In genomic region chr2:143951546-143952315, GRCm38 (mm10) we compare ENCODE assay signal across 11 mouse cellular contexts. TPM values are rescaled to one million over a fixed set of nuclear protein-coding genes. Genes with fewer than 3 reads are reported as not detected.
DNase-seq lines count a peak whose midpoint lies in the region; ATAC-seq and TF ChIP-seq lines count a peak whose summit lies in the region.
"Had no signal": no experiment of that assay in that cellular context is flagged by ENCODE, and none has a peak within 500 bp of the region (broad histone marks: within the 10 kb centered on the region; RNA-seq: fewer than 3 reads in every experiment).

No protein-coding gene starts in this region.

- no peak for TF ChIP-seq EP300 in MEL (IDR thresholded peaks at IDR 0.05; ENCODE audit: low read depth in 1 of 2, low read length in 2 of 2)

- TF ChIP-seq RAD21 in MEL (IDR thresholded peaks at IDR 0.05; ENCODE audit: low read depth, low read length), result no peak

- no peak overlapping the region for H3K4me2 ChIP-seq in kidney, embryonic 16.5 days (replicated peaks; ENCODE audit: low read depth, low read length)
- H3K4me2 ChIP-seq: forebrain, embryonic 15.5 days; neural tube, embryonic 13.5 days had no signal

- 68% methylated on average over 5 of the region's 5 CpGs for WGBS in kidney, embryonic 16.5 days

- no peaks in the 10 kb centered on the region for H3K9me3 ChIP-seq in kidney, embryonic 16.5 days (ENCODE audit: low read length)
- no peaks in the 10 kb centered on the region for H3K9me3 ChIP-seq in MEL (replicated peaks; ENCODE audit: insufficient read depth, low read length)
- H3K9me3 ChIP-seq: forebrain, embryonic 15.5 days; G1E; neural tube, embryonic 13.5 days had no signal

- no peak for TF ChIP-seq POLR2A in MEL (IDR thresholded peaks at IDR 0.05; ENCODE audit: control insufficient read depth in 1 of 2, insufficient read depth in 1 of 2, low read depth in 1 of 2, low read length in 2 of 2, poor library complexity in 1 of 2)

- H3K36me3 ChIP-seq in kidney, embryonic 16.5 days (ENCODE audit: insufficient read depth, low read length), result peaks cover 98% of the 10 kb centered on the region
- H3K36me3 ChIP-seq in MEL (ENCODE audit: control insufficient read depth in 1 of 2, insufficient read depth in 2 of 2, low read length in 2 of 2), result peaks cover 7 to 10% of the 10 kb centered on the region in 2 experiments

- ATAC-seq in kidney, embryonic 16.5 days (ENCODE audit: low FRiP score, low TSS enrichment), result no peak
- ATAC-seq: forebrain, embryonic 15.5 days had no signal

- no peaks in the 10 kb centered on the region for H3K79me2 ChIP-seq in MEL (ENCODE audit: control insufficient read depth, insufficient read depth, low read length, poor library complexity)

- peak; percentile 39 for DNase-seq in kidney, postnatal 14 days
- DNase-seq in MEL (ENCODE audit: low read depth, low spot score), result peak; percentile 38
- DNase-seq in adrenal gland, postnatal 14 days, result peak; percentile 48
- peak; percentile 19 to 30 for DNase-seq in heart, postnatal 14 days
- DNase-seq in left cerebral cortex, postnatal 4 days, result no peak
- DNase-seq in left cerebral cortex, adult 11 months (ENCODE audit: low spot score), result no peak
- DNase-seq: right cerebral cortex, postnatal 4 days had no signal

- no peaks in the 10 kb centered on the region for H3K27me3 ChIP-seq in kidney, embryonic 16.5 days (ENCODE audit: insufficient read depth, low read length)
- H3K27me3 ChIP-seq in MEL (ENCODE audit: control insufficient read depth in 1 of 2, insufficient read depth in 2 of 2, low read length in 2 of 2), result no peaks in the 10 kb centered on the region
- H3K27me3 ChIP-seq: forebrain, embryonic 15.5 days; neural tube, embryonic 13.5 days had no signal

- no peaks in the 10 kb centered on the region; the same call in 1 of the 2 replicates for H3K4me1 ChIP-seq in kidney, embryonic 16.5 days (ENCODE audit: insufficient read depth, low read length)
- peaks cover 0 to 2% of the 10 kb centered on the region in 2 experiments; a peak in 1 of 4 replicates for H3K4me1 ChIP-seq in MEL (ENCODE audit: control insufficient read depth in 1 of 2, insufficient read depth in 2 of 2, low read length in 2 of 2)
- H3K4me1 ChIP-seq: forebrain, embryonic 15.5 days; neural tube, embryonic 13.5 days had no signal

- no peak overlapping the region for H3K9ac ChIP-seq in kidney, embryonic 16.5 days (replicated peaks; ENCODE audit: low read length)
- no peak overlapping the region for H3K9ac ChIP-seq in MEL (ENCODE audit: control insufficient read depth, low read depth, low read length, poor library complexity, severe bottlenecking)
- H3K9ac ChIP-seq: forebrain, embryonic 15.5 days; neural tube, embryonic 13.5 days had no signal

- H3K4me3 ChIP-seq in kidney, embryonic 16.5 days (ENCODE audit: low read length), result no peak overlapping the region
- no peak overlapping the region for H3K4me3 ChIP-seq in MEL (ENCODE audit: control insufficient read depth in 1 of 2, insufficient read depth in 1 of 2, low read depth in 2 of 2, low read length in 2 of 2)
- H3K4me3 ChIP-seq: forebrain, embryonic 15.5 days; neural tube, embryonic 13.5 days had no signal

- TF ChIP-seq CTCF in MEL (IDR thresholded peaks at IDR 0.05 in 2 of 3, conservative IDR thresholded peaks at IDR 0.05 in 1 of 3; ENCODE audit: control insufficient read depth in 1 of 3, insufficient read depth in 1 of 3, low read depth in 2 of 3, low read length in 3 of 3, poor library complexity in 1 of 3, severe bottlenecking in 1 of 3), result no peak

- intact Hi-C loops in heart, postnatal 14 days (cut with DNase I), result no loop called here
- intact Hi-C loops in left cerebral cortex, postnatal 4 days (cut with DNase I), result no loop called here

- H3K27ac ChIP-seq in kidney, embryonic 16.5 days (ENCODE audit: low read length), result no peak overlapping the region
- H3K27ac ChIP-seq in MEL (ENCODE audit: control insufficient read depth, low read depth, low read length), result no peak overlapping the region
- H3K27ac ChIP-seq: forebrain, embryonic 15.5 days; neural tube, embryonic 13.5 days had no signal

TF ChIP-seq in MEL, 35 proteins besides CTCF, POLR2A, EP300 and RAD21:
- no peak for TF ChIP-seq ELF1 (IDR thresholded peaks at IDR 0.05; ENCODE audit: low read depth, low read length)
- 0 out of 2 replicates have a peak, but pooled peaks have one; percentile 6 for TF ChIP-seq SMC3 (IDR thresholded peaks at IDR 0.05; ENCODE audit: low read depth, low read length)
TF ChIP-seq in MEL: peak in this region for 1.

RNA-seq across cellular contexts. Expression of gene Dstn, which starts 36.6 kb away (rescaled TPM):
- polyA plus RNA-seq in kidney, embryonic 16.5 days (2015; fragmentation: Nextera tagmentation; extraction: Ambion mirVana), result 437 and 471 TPM in 2 replicates
- total RNA-seq in MEL (2012; rRNA removed), result 66.5 and 80.0 TPM in 2 replicates
- 10 to 100 TPM in 1 of 2 experiments, not detected in 1; 78.1 TPM for polyA plus RNA-seq in MEL (2012; ENCODE audit: insufficient read depth in 1 of 2, insufficient read length in 2 of 2, low read depth in 1 of 2, low replicate concordance in 2 of 2, missing spikeins in 1 of 2)
- total RNA-seq in adrenal gland, postnatal 14 days (2021), result 194 and 201 TPM in 2 replicates
- 100 to 1,000 TPM; 321 to 347 TPM for total RNA-seq in heart, postnatal 14 days (2021)
- 100 to 1,000 TPM; 275 to 292 TPM for total RNA-seq in left cerebral cortex, postnatal 4 days (2021)

RNA-seq across cellular contexts. Expression of gene Rrbp1, which starts 59.3 kb away (rescaled TPM):
- polyA plus RNA-seq in kidney, embryonic 16.5 days (2015; fragmentation: Nextera tagmentation; extraction: Ambion mirVana), result 66.7 and 78.0 TPM in 2 replicates
- 56.7 TPM in 2 replicates for total RNA-seq in MEL (2012; rRNA removed)
- polyA plus RNA-seq in MEL (2012; ENCODE audit: insufficient read depth in 1 of 2, insufficient read length in 2 of 2, low read depth in 1 of 2, low replicate concordance in 2 of 2, missing spikeins in 1 of 2), result 100 to 1,000 TPM; 127 to 128 TPM
- total RNA-seq in adrenal gland, postnatal 14 days (2021), result 174 and 205 TPM in 2 replicates
- total RNA-seq in heart, postnatal 14 days (2021), result 100 to 1,000 TPM; 117 to 125 TPM
- 10 to 100 TPM; 82.5 to 83.9 TPM for total RNA-seq in left cerebral cortex, postnatal 4 days (2021)

Comparison
In these comparisons a context has a peak if more than half of its experiments do, and no peak if none do; other contexts are left out.
1. DNase-seq: peak in kidney, postnatal 14 days (single experiment), MEL (single experiment), adrenal gland, postnatal 14 days (single experiment) and heart, postnatal 14 days (2 of 2); none in left cerebral cortex, postnatal 4 days (single experiment) and left cerebral cortex, adult 11 months (single experiment).